ENCODE assay signal across 20 mouse cellular contexts in the genomic region with DNA sequence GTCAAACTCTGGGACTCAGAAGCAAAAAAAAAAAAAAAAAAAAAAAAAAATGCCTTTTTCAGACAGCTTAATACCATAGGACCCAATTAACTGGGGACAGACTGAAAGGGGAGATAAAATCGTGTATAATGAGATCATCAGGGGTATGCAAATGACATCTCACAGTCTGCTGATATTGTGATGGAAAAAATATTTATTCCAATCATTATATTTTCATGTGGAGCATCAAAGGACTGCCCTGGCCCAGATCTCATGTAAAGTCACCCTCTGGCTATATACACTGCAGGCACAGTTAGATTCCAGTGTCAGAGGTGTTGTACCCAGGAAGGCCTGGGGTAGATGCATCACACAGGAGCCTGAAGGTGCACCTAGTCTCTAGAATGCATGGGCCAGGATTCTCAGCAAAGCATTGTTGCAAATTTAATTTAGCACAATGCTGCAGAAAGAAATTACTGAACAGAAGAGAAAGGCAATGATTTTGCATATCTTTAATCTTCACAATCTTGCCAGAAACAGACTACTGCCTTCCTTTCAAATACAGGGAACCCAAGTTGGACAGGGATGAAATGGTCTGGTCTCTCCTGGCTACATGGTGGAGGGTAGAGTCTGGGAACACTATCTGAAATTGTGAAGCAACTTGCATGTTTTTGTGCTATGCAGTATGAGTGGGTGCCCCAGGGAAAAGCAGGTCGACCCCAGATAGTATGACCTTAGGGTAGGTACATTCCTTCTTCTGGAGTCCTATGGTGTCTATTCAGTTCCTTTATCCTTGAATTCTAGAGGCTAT.
DNase-seq lines count a peak whose midpoint lies in the region; ATAC-seq lines count a peak whose summit lies in the region.
"Had no signal": no experiment of that assay in that cellular context is flagged by ENCODE, and none has a peak within 500 bp of the region (broad histone marks: within the 10 kb centered on the region; RNA-seq: fewer than 3 reads in every experiment).

No protein-coding gene starts in this region.

- H3K4me1 ChIP-seq in hindbrain, embryonic 16.5 days (ENCODE audit: control insufficient read depth, insufficient read depth, low read depth, low read length), result no peaks in the 10 kb centered on the region
- 0 out of 2 replicates have a peak, but pooled peaks cover 4% of the 10 kb centered on the region for H3K4me1 ChIP-seq in hindbrain, embryonic 13.5 days (replicated peaks)
- 0 out of 2 replicates have a peak, but pooled peaks cover 4% of the 10 kb centered on the region for H3K4me1 ChIP-seq in forebrain, embryonic 14.5 days (ENCODE audit: control insufficient read depth, insufficient read depth, low read length)
- H3K4me1 ChIP-seq in midbrain, embryonic 12.5 days, result no peaks in the 10 kb centered on the region
- H3K4me1 ChIP-seq: heart, embryonic 13.5 days; liver, embryonic 13.5 days had no signal

- DNase-seq in forebrain, embryonic 14.5 days (ENCODE audit: low spot score), result peak; percentile 52
- DNase-seq in adrenal gland, postnatal 25 days, result no peak
- no peak for DNase-seq in right cerebral cortex, postnatal 4 days
- DNase-seq in gastrocnemius, postnatal 14 days, result no peak
- DNase-seq: adrenal gland, adult 8-10 months; gastrocnemius, postnatal 25 days; heart, adult 2 months; heart, postnatal 14 days; kidney, adult 2 months; liver, embryonic 13.5 days; lung, adult 2 months; lung, postnatal 14 days; right cerebral cortex, postnatal 25 days had no signal

- intact Hi-C loops in gastrocnemius, postnatal 14 days (cut with DNase I; ENCODE audit: low total_unique reads), result no loop called here

- H3K27me3 ChIP-seq in hindbrain, embryonic 16.5 days (replicated peaks; ENCODE audit: control insufficient read depth, insufficient read depth, low read length), result no peaks in the 10 kb centered on the region
- H3K27me3 ChIP-seq in hindbrain, embryonic 13.5 days, result no peaks in the 10 kb centered on the region
- H3K27me3 ChIP-seq in forebrain, embryonic 14.5 days (replicated peaks; ENCODE audit: control insufficient read depth, insufficient read depth, low read length), result no peaks in the 10 kb centered on the region
- no peaks in the 10 kb centered on the region for H3K27me3 ChIP-seq in midbrain, embryonic 12.5 days
- H3K27me3 ChIP-seq: heart, embryonic 13.5 days; liver, embryonic 13.5 days had no signal

- ATAC-seq in hindbrain, embryonic 16.5 days, result 0 out of 2 replicates have a peak, but pooled peaks have one; percentile 6
- ATAC-seq in hindbrain, embryonic 13.5 days (ENCODE audit: low FRiP score), result no peak
- peak; percentile 67 for ATAC-seq in forebrain, embryonic 14.5 days
- peak; percentile 78 for ATAC-seq in midbrain, embryonic 12.5 days (ENCODE audit: low FRiP score, low read depth)
- ATAC-seq: inflammation-experienced regulatory T-cells, adult 6 months had no signal

- no peak overlapping the region for H3K4me2 ChIP-seq in hindbrain, embryonic 16.5 days (ENCODE audit: low read length)
- no peak overlapping the region for H3K4me2 ChIP-seq in hindbrain, embryonic 13.5 days
- H3K4me2 ChIP-seq in forebrain, embryonic 14.5 days (ENCODE audit: low read length), result no peak overlapping the region
- no peak overlapping the region for H3K4me2 ChIP-seq in midbrain, embryonic 12.5 days (replicated peaks)
- H3K4me2 ChIP-seq: heart, embryonic 13.5 days; liver, embryonic 13.5 days had no signal

- no peak overlapping the region for H3K9ac ChIP-seq in hindbrain, embryonic 16.5 days (ENCODE audit: low read depth, low read length)
- no peak overlapping the region for H3K9ac ChIP-seq in hindbrain, embryonic 13.5 days
- no peak overlapping the region for H3K9ac ChIP-seq in forebrain, embryonic 14.5 days (ENCODE audit: low read length)
- H3K9ac ChIP-seq in midbrain, embryonic 12.5 days (replicated peaks), result no peak overlapping the region
- H3K9ac ChIP-seq: heart, embryonic 13.5 days; liver, embryonic 13.5 days had no signal

- H3K9me3 ChIP-seq in hindbrain, embryonic 16.5 days (ENCODE audit: control insufficient read depth, low read length), result no peaks in the 10 kb centered on the region
- no peaks in the 10 kb centered on the region for H3K9me3 ChIP-seq in hindbrain, embryonic 13.5 days
- no peaks in the 10 kb centered on the region for H3K9me3 ChIP-seq in forebrain, embryonic 14.5 days (replicated peaks; ENCODE audit: control insufficient read depth, low read length)
- no peaks in the 10 kb centered on the region for H3K9me3 ChIP-seq in midbrain, embryonic 12.5 days
- H3K9me3 ChIP-seq: heart, embryonic 13.5 days; liver, embryonic 13.5 days had no signal

- H3K4me3 ChIP-seq in hindbrain, embryonic 16.5 days (ENCODE audit: low read length), result no peak overlapping the region
- H3K4me3 ChIP-seq in hindbrain, embryonic 13.5 days, result no peak overlapping the region
- no peak overlapping the region for H3K4me3 ChIP-seq in forebrain, embryonic 14.5 days (ENCODE audit: low read depth, low read length)
- no peak overlapping the region for H3K4me3 ChIP-seq in midbrain, embryonic 12.5 days
- H3K4me3 ChIP-seq: heart, adult 2 months; heart, embryonic 13.5 days; left cerebral cortex, adult 2 months; liver, embryonic 13.5 days had no signal

- 61% methylated on average over 2 of the region's 2 CpGs for WGBS in hindbrain, embryonic 16.5 days
- 70% methylated on average over 2 of the region's 2 CpGs for WGBS in hindbrain, embryonic 13.5 days
- WGBS in forebrain, embryonic 14.5 days, result 60% methylated on average over 2 of the region's 2 CpGs
- 74% methylated on average over 2 of the region's 2 CpGs for WGBS in midbrain, embryonic 12.5 days

- no peak overlapping the region for H3K27ac ChIP-seq in hindbrain, embryonic 16.5 days (ENCODE audit: low read depth, low read length)
- no peak overlapping the region for H3K27ac ChIP-seq in hindbrain, embryonic 13.5 days
- H3K27ac ChIP-seq in forebrain, embryonic 14.5 days (ENCODE audit: low read depth, low read length), result peak overlapping the region; percentile 50; the same call in 1 of the 2 replicates
- H3K27ac ChIP-seq in midbrain, embryonic 12.5 days (replicated peaks), result no peak overlapping the region
- H3K27ac ChIP-seq: heart, adult 2 months; heart, embryonic 13.5 days; kidney, postnatal 0 days; left cerebral cortex, adult 2 months; liver, embryonic 13.5 days had no signal

- no peaks in the 10 kb centered on the region for H3K36me3 ChIP-seq in hindbrain, embryonic 16.5 days (ENCODE audit: control insufficient read depth, insufficient read depth, low read length)
- H3K36me3 ChIP-seq in hindbrain, embryonic 13.5 days, result no peaks in the 10 kb centered on the region
- H3K36me3 ChIP-seq in forebrain, embryonic 14.5 days (ENCODE audit: control insufficient read depth, insufficient read depth, low read length), result no peaks in the 10 kb centered on the region
- H3K36me3 ChIP-seq in midbrain, embryonic 12.5 days, result no peaks in the 10 kb centered on the region
- H3K36me3 ChIP-seq: heart, embryonic 13.5 days; liver, embryonic 13.5 days had no signal
